Comparison of ENCODE assay signal across 10 mouse cellular contexts in the genomic region with DNA sequence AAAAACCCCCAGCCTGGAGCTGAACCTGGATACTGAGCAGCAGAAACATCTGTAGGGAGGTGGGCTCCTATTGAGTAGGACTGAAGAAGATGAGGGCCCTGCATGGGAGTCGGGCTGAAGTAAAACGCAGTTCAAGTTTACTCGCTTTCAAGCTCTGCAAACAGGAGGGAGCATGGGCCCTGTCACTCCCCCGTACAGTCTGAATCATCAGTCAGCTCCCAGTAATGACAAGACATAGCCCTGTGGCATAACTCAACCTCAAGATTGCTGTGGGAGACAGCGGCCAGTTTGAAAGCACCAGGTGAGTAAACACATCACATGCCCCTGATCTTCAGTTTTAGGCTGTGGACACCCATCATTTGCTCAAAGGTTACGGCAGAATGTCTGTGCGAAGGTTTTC.
DNase-seq lines count a peak whose midpoint lies in the region; ATAC-seq and TF ChIP-seq lines count a peak whose summit lies in the region.
"Had no signal": no experiment of that assay in that cellular context is flagged by ENCODE, and none has a peak within 500 bp of the region (broad histone marks: within the 10 kb centered on the region; RNA-seq: fewer than 3 reads in every experiment).

No protein-coding gene starts in this region.

- H3K9ac ChIP-seq in lung, postnatal 0 days (replicated peaks; ENCODE audit: low read depth): 0 out of 2 replicates have a peak overlapping the region, but pooled peaks have one; percentile 12
- H3K9ac ChIP-seq in intestine, embryonic 15.5 days: no peak overlapping the region
- no peak overlapping the region for H3K9ac ChIP-seq in stomach, embryonic 15.5 days
- H3K9ac ChIP-seq: heart, embryonic 15.5 days; liver, embryonic 14.5 days had no signal

- no peaks in the 10 kb centered on the region for H3K36me3 ChIP-seq in lung, postnatal 0 days (ENCODE audit: insufficient read depth, low read length)
- H3K36me3 ChIP-seq in intestine, embryonic 15.5 days: no peaks in the 10 kb centered on the region
- no peaks in the 10 kb centered on the region for H3K36me3 ChIP-seq in stomach, embryonic 15.5 days
- H3K36me3 ChIP-seq: heart, embryonic 15.5 days had no signal

- H3K9me3 ChIP-seq in lung, postnatal 0 days (ENCODE audit: low read length): no peaks in the 10 kb centered on the region
- no peaks in the 10 kb centered on the region for H3K9me3 ChIP-seq in intestine, embryonic 15.5 days
- no peaks in the 10 kb centered on the region for H3K9me3 ChIP-seq in stomach, embryonic 15.5 days
- H3K9me3 ChIP-seq: heart, embryonic 15.5 days had no signal

- H3K27me3 ChIP-seq in lung, postnatal 0 days (replicated peaks; ENCODE audit: insufficient read depth, low read length): no peaks in the 10 kb centered on the region
- H3K27me3 ChIP-seq in intestine, embryonic 15.5 days (replicated peaks): no peaks in the 10 kb centered on the region
- no peaks in the 10 kb centered on the region for H3K27me3 ChIP-seq in stomach, embryonic 15.5 days (replicated peaks)
- H3K27me3 ChIP-seq: heart, embryonic 15.5 days had no signal

- no peak overlapping the region for H3K4me3 ChIP-seq in lung, postnatal 0 days (ENCODE audit: low read depth, low read length)
- no peak overlapping the region for H3K4me3 ChIP-seq in intestine, embryonic 15.5 days (replicated peaks)
- no peak overlapping the region for H3K4me3 ChIP-seq in stomach, embryonic 15.5 days (replicated peaks)
- H3K4me3 ChIP-seq: heart, embryonic 15.5 days had no signal

- peak; percentile 45 to 77 for DNase-seq in adrenal gland, adult (ENCODE audit: inconsistent age in 2 of 2, low spot score in 1 of 2)
- DNase-seq in adrenal gland, adult 18-20 months (ENCODE audit: low spot score in 2 of 2): no peak
- no peak for DNase-seq in lung, postnatal 0 days (ENCODE audit: low spot score)
- DNase-seq in lung, postnatal 4 days: no peak
- DNase-seq in spleen, postnatal 4 days (ENCODE audit: low spot score in 2 of 2): no peak

- no peak for TF ChIP-seq EP300 in lung, postnatal 0 days (IDR thresholded peaks at IDR 0.05)

- 50% methylated on average over 7 of the region's 7 CpGs for WGBS in lung, postnatal 0 days
- 46% methylated on average over 7 of the region's 7 CpGs for WGBS in intestine, embryonic 15.5 days
- 51% methylated on average over 7 of the region's 7 CpGs for WGBS in stomach, embryonic 15.5 days

- H3K27ac ChIP-seq in lung, postnatal 0 days (ENCODE audit: low read length): no peak overlapping the region
- H3K27ac ChIP-seq in intestine, embryonic 15.5 days: peak overlapping the region; percentile 34; the same call in 1 of the 2 replicates
- H3K27ac ChIP-seq in stomach, embryonic 15.5 days: peak overlapping the region; percentile 55; the same call in 1 of the 2 replicates
- H3K27ac ChIP-seq: heart, embryonic 15.5 days; liver, embryonic 14.5 days had no signal

- no peak overlapping the region for H3K4me2 ChIP-seq in lung, postnatal 0 days (replicated peaks; ENCODE audit: low read depth, low read length)
- H3K4me2 ChIP-seq in intestine, embryonic 15.5 days (replicated peaks): peak overlapping the region; percentile 18; the same call in 1 of the 2 replicates
- 0 out of 2 replicates have a peak overlapping the region, but pooled peaks have one; percentile 9 for H3K4me2 ChIP-seq in stomach, embryonic 15.5 days
- H3K4me2 ChIP-seq: heart, embryonic 15.5 days had no signal

- ATAC-seq in lung, postnatal 0 days: no peak
- ATAC-seq in intestine, embryonic 15.5 days: peak; percentile 37
- ATAC-seq in stomach, embryonic 15.5 days (ENCODE audit: insufficient read depth, low FRiP score, low read depth): no peak
- ATAC-seq in activated CD4-positive, CD25-positive, alpha-beta regulatory T cell, adult 4 months: no peak

- peaks cover 9% of the 10 kb centered on the region for H3K4me1 ChIP-seq in lung, postnatal 0 days (ENCODE audit: insufficient read depth, low read depth, low read length)
- H3K4me1 ChIP-seq in intestine, embryonic 15.5 days (replicated peaks): peaks cover 22% of the 10 kb centered on the region
- peaks cover 17% of the 10 kb centered on the region for H3K4me1 ChIP-seq in stomach, embryonic 15.5 days

- no peak for TF ChIP-seq CTCF in lung, postnatal 0 days (IDR thresholded peaks at IDR 0.05)

Comparison
In these comparisons a context has a peak if more than half of its experiments do, and no peak if none do; other contexts are left out.
1. DNase-seq: peak in adrenal gland, adult (2 of 2); none in adrenal gland, adult 18-20 months (0 of 2), lung, postnatal 0 days (single experiment), lung, postnatal 4 days (0 of 2) and spleen, postnatal 4 days (0 of 2).